Mouse (Mus musculus) mammary gland, adult 2 months (tissue): Measurements from ENCODE around the gene Klhdc7b. TPM values are rescaled to one million over a fixed set of nuclear protein-coding genes. Genes with fewer than 3 reads are reported as not detected.

Source experiments
- polyA plus RNA-seq: library from polyadenylated mRNA; depleted of rRNA; stranded (reverse); fragments of >200 nt; gene quantifications from 2 replicates; pipeline ENCODE4 v1.2.3, GENCODE M21; 2012; ENCODE audit warnings: low replicate concordance; rRNA removed

Klhdc7b gene
- 0.02 TPM in 1 of 2 replicates, not detected in the other for polyA plus RNA-seq

DNA sequence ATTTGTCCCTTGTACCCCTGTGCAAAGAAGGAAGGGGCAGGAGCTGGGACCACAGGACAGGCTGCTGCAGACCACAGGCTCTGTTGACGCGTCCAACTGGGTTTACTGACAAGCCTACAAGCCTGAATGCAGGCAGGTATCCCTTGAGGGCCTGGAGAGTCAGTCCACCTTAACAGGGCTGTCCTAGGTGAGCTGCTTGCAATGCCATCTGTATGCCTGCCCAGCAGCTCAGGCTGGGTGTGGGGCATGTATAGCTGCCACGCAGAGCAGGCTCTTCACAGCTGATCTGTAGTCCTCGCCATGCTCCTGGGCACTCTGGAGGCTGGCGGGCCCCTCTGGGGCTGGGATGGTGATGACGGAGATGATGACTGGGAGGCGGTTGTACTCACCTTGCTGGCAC is at the start of gene Klhdc7b:
Gene Klhdc7b, plus strand, starts transcription at position 301 of the 400 bp plus-strand sequence.

DNA sequence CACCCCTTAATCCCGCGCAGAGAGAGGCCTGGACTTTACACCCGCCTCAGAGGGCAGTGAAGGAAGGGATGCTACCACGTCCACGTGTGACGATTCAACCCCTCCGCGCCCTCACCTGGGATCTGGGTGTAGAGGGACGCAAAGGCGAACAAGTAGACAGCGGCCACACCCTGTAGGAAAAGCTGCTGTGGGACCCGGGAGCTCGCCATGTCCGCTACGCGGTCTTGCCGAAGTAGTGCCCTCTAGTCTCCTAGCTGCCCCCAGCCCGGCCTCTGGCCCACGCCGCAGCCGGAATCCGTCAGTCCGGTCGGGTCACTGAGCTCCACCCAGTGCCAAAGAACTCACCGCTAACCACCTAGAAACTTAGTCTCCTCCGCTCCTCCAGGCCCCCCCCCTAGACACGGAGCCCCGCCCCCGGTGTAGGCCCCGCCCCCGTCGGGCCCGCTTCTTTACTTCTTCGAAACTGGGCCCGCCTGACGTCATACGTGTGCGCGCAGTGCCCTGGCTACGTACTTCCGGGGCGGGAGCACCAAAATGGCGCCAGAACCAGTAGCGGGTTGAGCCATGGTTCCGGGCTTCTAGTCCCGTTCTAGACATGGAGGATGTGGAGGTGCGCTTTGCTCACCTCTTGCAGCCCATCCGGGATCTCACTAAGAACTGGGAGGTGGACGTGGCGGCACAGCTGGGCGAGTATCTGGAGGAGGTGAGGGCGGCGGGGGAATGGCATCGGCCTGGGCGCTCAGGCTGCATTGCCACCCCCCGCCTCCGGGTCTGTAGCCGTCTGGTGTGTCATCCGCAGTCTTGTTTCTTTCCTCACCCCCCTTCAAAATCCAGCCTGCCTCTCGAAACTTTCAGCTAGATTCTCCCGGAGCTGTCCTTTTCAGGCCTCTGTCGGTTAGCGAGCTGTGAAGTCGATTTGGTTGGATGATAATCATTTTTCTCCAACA is 29.2 kb upstream of the Klhdc7b start, which contains the start of the genes Lmf2 and Ncaph2:
Gene Lmf2, minus strand, starts transcription at position 419 of the 947 bp plus-strand sequence.
Gene Ncaph2, plus strand, starts transcription at position 479 of the 947 bp plus-strand sequence.

GRCm38 (mm10) chr15:89373762-89374248 is 10.9 kb upstream of the Klhdc7b start, which contains the start of gene Sco2:
Sco2 (minus strand) TSS chr15:89373846.

DNA sequence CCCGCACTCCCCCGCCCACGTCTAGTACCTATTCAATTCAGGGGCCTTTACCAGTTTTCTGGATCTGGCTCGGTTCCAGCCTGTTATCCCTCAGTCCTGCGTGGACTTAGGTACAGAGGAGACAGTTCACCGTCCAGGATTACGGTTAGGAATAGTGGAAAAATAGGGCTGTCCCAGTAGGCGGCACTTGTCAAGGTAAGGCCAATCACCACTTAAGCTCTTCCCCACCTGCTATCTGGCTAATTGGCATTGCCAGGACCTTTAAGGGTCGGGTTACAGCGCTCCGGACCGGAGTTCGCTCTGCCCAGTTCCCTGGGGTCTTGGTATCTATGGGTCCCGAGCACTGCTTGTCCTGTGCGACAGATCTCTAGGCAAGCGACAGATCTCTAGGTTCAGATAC is 7.8 kb upstream of the Klhdc7b start, which contains the start of gene Tymp:
Gene Tymp, minus strand, starts transcription at position 83 of the 400 bp plus-strand sequence.

GRCm38 (mm10) chr15:89378831-89379401 is 5.8 kb upstream of the Klhdc7b start, which contains the start of gene Odf3b:
Odf3b (minus strand) TSS chr15:89379282.

DNA sequence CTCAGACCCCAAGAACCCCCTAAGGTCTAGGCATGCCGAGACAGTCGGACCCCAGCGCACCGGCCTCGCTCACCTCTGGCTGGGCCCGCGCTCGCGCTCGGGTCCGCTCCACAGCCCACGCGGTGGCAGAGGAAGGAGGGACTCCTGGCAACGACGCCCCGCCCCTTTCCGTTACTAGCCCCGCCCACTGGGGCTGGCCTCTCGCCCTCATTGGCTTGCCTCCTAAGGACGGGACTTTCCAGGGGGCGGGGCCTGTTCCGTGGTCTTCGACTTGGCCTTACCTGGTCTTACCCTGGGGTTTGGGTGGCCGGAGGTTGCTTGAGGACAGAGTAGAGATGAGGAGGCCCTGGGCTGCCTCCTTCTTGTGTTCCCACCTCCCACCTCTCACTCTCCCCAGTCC is 25.4 kb downstream of the Klhdc7b start, which contains the start of gene Syce3:
Gene Syce3, minus strand, starts transcription at position 386 of the 400 bp plus-strand sequence.

DNA sequence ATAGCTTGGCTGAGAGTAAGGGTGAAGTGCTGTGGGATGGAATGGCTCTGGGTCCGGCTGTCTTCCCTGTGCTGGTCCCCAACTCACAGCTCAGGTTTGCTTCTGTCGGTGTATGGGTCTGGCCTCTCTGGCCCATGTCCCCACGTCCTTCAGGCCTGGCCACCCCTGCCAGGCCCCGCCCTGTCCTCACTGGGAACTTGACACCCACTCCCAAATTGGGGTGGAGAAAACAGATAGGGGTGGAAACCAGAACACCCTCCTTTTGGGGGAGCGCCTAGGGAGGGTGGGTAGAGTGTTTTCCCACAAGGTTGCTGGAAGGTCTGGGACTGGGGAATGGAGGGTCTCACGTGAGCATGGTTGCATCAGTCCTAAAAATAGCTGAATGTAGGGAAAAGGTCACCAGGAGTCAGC is 41.0 kb downstream of the Klhdc7b start, which contains the start of gene Cpt1b:
Gene Cpt1b, minus strand, starts transcription at position 153 of the 411 bp plus-strand sequence.

GRCm38 (mm10) chr15:89429352-89430221 is 44.9 kb downstream of the Klhdc7b start, which contains the start of the genes C730034F03Rik, Gm44502 and Chkb:
C730034F03Rik (plus strand) TSS chr15:89429589.
Gm44502 (minus strand) TSS chr15:89429696.
Chkb (minus strand) TSS chr15:89429908.

Other genes starting within 250 kb of the Klhdc7b start
- 14.0 and 43.9 TPM in 2 replicates for gene Mapk12, start 244.2 kb upstream of the Klhdc7b start, polyA plus RNA-seq
- gene Mapk11, start 235.3 kb upstream of the Klhdc7b start, polyA plus RNA-seq = 15.6 and 21.0 TPM in 2 replicates
- 106 and 146 TPM in 2 replicates for gene Plxnb2, start 204.1 kb upstream of the Klhdc7b start, polyA plus RNA-seq
- gene Dennd6b, start 188.4 kb upstream of the Klhdc7b start, polyA plus RNA-seq = 23.7 and 25.8 TPM in 2 replicates
- gene Ppp6r2, start 173.4 kb upstream of the Klhdc7b start, polyA plus RNA-seq = 133 and 457 TPM in 2 replicates
- 309 and 314 TPM in 2 replicates for gene Sbf1, start 69.6 kb upstream of the Klhdc7b start, polyA plus RNA-seq
- gene Adm2, start 62.2 kb upstream of the Klhdc7b start, polyA plus RNA-seq = 1.6 and 3.6 TPM in 2 replicates
- 0.23 and 0.49 TPM in 2 replicates for gene Miox, start 50.5 kb upstream of the Klhdc7b start, polyA plus RNA-seq
- gene Lmf2, start 29.3 kb upstream of the Klhdc7b start, polyA plus RNA-seq = 51.5 and 67.3 TPM in 2 replicates
- gene Ncaph2, start 29.2 kb upstream of the Klhdc7b start, polyA plus RNA-seq = 133 and 153 TPM in 2 replicates
- gene Sco2, start 11.1 kb upstream of the Klhdc7b start, polyA plus RNA-seq = 38.4 and 47.4 TPM in 2 replicates
- 1.5 and 10.2 TPM in 2 replicates for gene Tymp, start 7.9 kb upstream of the Klhdc7b start, polyA plus RNA-seq
- gene Odf3b, start 5.6 kb upstream of the Klhdc7b start, polyA plus RNA-seq = 5.0 TPM in 2 replicates
- not detected in 2 replicates for gene Syce3, start 25.6 kb downstream of the Klhdc7b start, polyA plus RNA-seq
- gene Cpt1b, start 40.9 kb downstream of the Klhdc7b start, polyA plus RNA-seq = 40.4 and 302 TPM in 2 replicates
- 0.65 and 1.2 TPM in 2 replicates for gene C730034F03Rik, start 44.7 kb downstream of the Klhdc7b start, polyA plus RNA-seq
- gene Gm44502, start 44.8 kb downstream of the Klhdc7b start, polyA plus RNA-seq = 1.0 and 5.6 TPM in 2 replicates
- gene Chkb, start 45.0 kb downstream of the Klhdc7b start, polyA plus RNA-seq = 59.4 and 73.3 TPM in 2 replicates
- 0.07 and 0.10 TPM in 2 replicates for gene Mapk8ip2, start 69.0 kb downstream of the Klhdc7b start, polyA plus RNA-seq
- 60.5 and 78.3 TPM in 2 replicates for gene Arsa, start 92.5 kb downstream of the Klhdc7b start, polyA plus RNA-seq
- gene Shank3, start 114.7 kb downstream of the Klhdc7b start, polyA plus RNA-seq = 29.5 and 55.8 TPM in 2 replicates
- gene Acr, start 183.4 kb downstream of the Klhdc7b start, polyA plus RNA-seq = 1.1 and 2.2 TPM in 2 replicates
- gene Rabl2, start 207.0 kb downstream of the Klhdc7b start, polyA plus RNA-seq = 6.1 and 15.3 TPM in 2 replicates